Mouse (Mus musculus) cerebellum, adult 2 months (tissue): ENCODE measurements around the gene Trafd1.

Experiments used
- CTCF ChIP-seq: fragments of 200-500 bp; IDR thresholded peaks from 2 replicates; pipeline ENCODE4 v1.5.1; 2011; ENCODE audit warnings: low read depth, mild to moderate bottlenecking, control low read depth, low read length, moderate library complexity, borderline replicate concordance; ENCODE audit not compliant: insufficient read depth
- POLR2A ChIP-seq: fragments of 200-500 bp; IDR thresholded peaks from 2 replicates; pipeline ENCODE4 v1.6.1; 2011; ENCODE audit warnings: low read length, control low read depth, borderline replicate concordance; ENCODE audit not compliant: insufficient read depth

DNA sequence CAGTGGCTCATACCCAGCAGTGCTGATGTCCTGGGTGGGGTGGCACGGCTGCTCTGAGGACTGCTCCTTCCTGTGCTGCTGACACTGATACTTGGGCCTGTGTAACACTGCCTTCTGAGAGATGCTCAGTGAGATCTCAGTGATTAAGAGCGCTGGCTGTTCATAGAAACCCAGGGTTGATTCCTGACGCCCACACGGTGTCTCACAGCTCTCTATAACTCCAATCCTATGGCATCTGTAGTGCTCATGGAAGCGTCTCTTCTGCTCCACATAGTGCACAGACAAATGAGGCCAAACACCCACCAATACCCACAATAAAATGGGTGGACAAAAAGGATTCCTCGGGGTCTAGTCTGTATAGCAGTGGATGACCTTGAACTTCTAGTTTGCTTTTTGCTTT, 37.4 kb upstream of the Trafd1 start:
- no peak for TF ChIP-seq CTCF
- TF ChIP-seq POLR2A: no peak
